Mouse (Mus musculus) testis, adult 10 weeks (tissue): ENCODE measurements around the gene Slc2a3. TPM values are rescaled to one million over a fixed set of nuclear protein-coding genes. Genes with fewer than 3 reads are reported as not detected.

Experiments used
- polyA plus RNA-seq: library from polyadenylated mRNA; stranded (reverse); fragments of 350-450 nt; fragmentation: Illumina TruSeq; extraction: RNeasy Lipid Tissue Mini Kit (QIAGEN cat#74804); gene quantifications from one replicate; pipeline ENCODE4 v1.2.3, GENCODE M21; 2014; ENCODE audit warnings: low read depth, low replicate concordance

Slc2a3 gene
- polyA plus RNA-seq, result 481 TPM

GRCm38 (mm10) chr6:122801301-122801800, at the start of gene Slc2a3:
TSS of gene Slc2a3 (minus strand) at chr6:122801640.

GRCm38 (mm10) chr6:122819306-122820070, 18.0 kb upstream of the Slc2a3 start, which contains the start of gene Foxj2:
TSS of gene Foxj2 (plus strand) at chr6:122819914.

GRCm38 (mm10) chr6:122707036-122707800, 94.2 kb downstream of the Slc2a3 start, which contains the start of gene Nanog:
TSS of gene Nanog (plus strand) at chr6:122707489.

Other genes starting within 250 kb of the Slc2a3 start
- gene Aicda, start 247.8 kb downstream of the Slc2a3 start, polyA plus RNA-seq, result not detected
- gene Apobec1, start 199.2 kb downstream of the Slc2a3 start, polyA plus RNA-seq, result 2.2 TPM
- 0.15 TPM for gene Gdf3, start 191.6 kb downstream of the Slc2a3 start, polyA plus RNA-seq
- gene Dppa3, start 175.2 kb downstream of the Slc2a3 start, polyA plus RNA-seq, result not detected
- 0.17 TPM for gene Nanog, start 94.2 kb downstream of the Slc2a3 start, polyA plus RNA-seq
- 2.1 TPM for gene Foxj2, start 18.3 kb upstream of the Slc2a3 start, polyA plus RNA-seq
- 0.88 TPM for gene C3ar1, start 54.5 kb upstream of the Slc2a3 start, polyA plus RNA-seq
- 18.8 TPM for gene Necap1, start 72.8 kb upstream of the Slc2a3 start, polyA plus RNA-seq
- gene Clec4a1, start 120.2 kb upstream of the Slc2a3 start, polyA plus RNA-seq, result 2.4 TPM
- gene Clec4a3, start 150.9 kb upstream of the Slc2a3 start, polyA plus RNA-seq, result 2.5 TPM
- 0.91 TPM for gene Clec4a4, start 188.7 kb upstream of the Slc2a3 start, polyA plus RNA-seq
- gene Clec4b1, start 248.3 kb upstream of the Slc2a3 start, polyA plus RNA-seq, result 0.64 TPM